Mouse (Mus musculus) right cerebral cortex, postnatal 25 days (tissue): Measurements from ENCODE around the gene Psmc3.

ENCODE experiments used
- DNase-seq: peaks from one replicate; pipeline ENCODE4 v3.0.0; 2022

The Psmc3 gene

GRCm38 (mm10) chr2:91058435-91058834 lies 4.6 kb downstream of the Psmc3 start:
- DNase-seq = no peak

- DNase-seq = no peak
Measured at GRCm38 (mm10) chr2:91059376-91059775, 5.6 kb downstream of the Psmc3 start.

DNA sequence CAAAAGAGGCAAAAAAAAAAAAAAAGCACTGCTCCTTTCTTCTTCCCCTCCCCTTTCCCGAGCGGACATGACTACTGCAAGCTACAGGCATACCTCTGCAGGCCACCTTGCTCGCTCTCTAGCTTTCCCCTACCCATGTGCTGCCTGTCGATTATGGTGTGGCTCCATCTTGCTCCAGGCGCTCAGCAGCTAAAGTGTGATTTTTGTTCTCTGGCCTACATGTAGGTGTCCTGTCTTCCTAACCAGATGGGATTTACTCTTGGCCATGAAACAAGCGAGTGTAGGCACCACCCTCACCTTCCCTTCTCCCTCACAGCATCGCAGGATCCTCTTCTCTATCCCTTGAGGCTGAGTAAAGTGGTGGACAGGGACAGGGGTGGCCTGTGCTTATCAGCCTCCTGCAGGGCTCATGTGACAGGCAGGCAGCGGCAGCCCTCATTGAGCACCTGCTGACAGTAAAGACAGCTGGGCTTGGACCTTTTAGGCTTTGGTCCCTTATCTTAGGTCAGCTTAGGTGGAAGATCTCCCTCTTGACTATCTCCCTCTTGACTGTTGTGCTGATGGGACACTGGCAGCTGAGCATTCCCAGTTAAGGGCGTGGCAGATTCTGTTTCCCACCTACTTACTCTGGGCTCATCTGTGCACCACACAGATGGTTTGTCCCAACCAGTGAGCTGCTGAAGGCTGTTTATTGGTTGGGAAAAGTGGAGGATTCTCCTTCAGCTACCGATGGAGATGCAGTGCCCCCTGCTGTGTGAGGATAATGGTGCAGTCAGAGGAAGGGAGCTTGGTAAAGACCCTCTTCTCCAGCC lies 6.9 kb downstream of the Psmc3 start:
- peak; percentile 72 for DNase-seq

GRCm38 (mm10) chr2:91061849-91062481 lies 8.2 kb downstream of the Psmc3 start:
- DNase-seq = no peak

GRCm38 (mm10) chr2:91062779-91063606 lies 9.2 kb downstream of the Psmc3 start:
- DNase-seq = no peak

DNA sequence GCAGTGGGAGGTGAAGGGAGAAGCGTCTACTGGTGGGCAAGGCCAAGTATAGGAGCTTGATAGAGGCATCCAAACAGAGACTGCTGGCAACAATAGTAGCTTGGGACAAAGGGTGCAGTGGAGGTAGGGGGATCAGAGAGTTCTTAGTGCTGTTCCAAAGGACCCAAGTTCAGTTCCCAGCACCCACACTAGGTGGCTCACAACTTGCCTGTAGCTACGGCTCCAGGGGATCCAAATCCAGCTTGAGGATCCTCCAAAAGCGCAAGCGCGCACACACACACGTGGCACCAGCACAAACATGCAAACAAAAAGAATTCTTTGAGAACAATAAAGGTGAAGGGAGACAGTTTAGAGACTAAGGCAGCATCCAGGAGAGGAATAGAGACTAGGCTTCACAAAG lies 10.4 kb downstream of the Psmc3 start:
- no peak for DNase-seq

DNA sequence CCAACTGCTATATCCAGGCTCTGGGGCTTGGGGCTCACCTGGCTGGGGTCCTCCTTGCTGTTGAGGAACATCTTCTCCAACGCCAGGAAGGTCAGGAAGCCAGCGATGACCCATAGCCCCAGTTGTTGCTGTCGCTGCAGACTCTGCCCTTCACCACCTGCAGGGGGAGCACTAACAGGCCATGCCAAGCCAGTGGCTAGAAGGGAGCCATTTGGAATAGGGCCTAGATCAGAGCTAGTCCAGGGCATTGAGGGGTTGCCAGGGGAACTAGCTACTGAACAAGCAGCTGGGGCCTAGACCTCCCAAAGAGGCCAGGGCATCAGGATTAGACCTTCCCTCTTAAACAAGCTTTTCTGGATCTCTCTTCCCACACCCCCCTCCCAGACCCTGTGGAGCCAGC lies 11.7 kb downstream of the Psmc3 start:
- no peak for DNase-seq

- no peak for DNase-seq
Measured at GRCm38 (mm10) chr2:91066455-91066854, 12.6 kb downstream of the Psmc3 start.

GRCm38 (mm10) chr2:91068162-91068871 lies 14.5 kb downstream of the Psmc3 start:
- no peak for DNase-seq

GRCm38 (mm10) chr2:91068872-91069165 lies 15.0 kb downstream of the Psmc3 start:
- no peak for DNase-seq

DNA sequence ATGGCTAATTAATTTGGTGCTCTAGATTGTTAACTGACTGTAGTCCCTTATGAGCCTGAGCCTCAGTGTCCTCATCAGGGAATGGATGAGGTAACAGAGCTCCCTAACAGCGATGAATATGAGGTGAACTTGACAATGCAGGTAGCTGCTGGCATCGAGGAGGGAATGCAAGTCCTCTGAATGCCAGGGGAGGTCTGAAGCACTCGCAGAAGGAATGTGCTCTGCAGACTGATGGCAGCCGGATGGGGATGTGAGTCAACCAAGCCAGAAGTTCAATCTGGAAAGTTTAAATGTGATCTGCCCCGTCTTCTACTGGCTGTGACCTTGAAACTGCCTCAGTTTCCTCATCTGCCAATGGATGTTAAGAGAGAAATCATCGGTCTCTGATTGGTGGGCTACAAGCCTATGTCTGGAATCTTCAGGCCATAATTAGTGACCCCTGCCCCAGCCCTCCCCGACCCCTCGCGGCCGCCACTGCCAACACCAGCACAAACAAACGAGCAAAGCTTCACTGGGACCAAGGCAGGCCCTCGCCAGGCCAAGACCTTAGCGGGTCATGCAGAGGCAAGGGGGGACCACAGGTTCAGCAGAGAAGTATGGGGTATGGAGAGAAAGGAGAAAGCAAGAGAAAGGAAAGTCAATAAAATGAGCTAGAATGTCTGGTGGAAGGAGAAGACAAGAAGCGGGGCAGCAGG lies 15.6 kb downstream of the Psmc3 start:
- no peak for DNase-seq

DNA sequence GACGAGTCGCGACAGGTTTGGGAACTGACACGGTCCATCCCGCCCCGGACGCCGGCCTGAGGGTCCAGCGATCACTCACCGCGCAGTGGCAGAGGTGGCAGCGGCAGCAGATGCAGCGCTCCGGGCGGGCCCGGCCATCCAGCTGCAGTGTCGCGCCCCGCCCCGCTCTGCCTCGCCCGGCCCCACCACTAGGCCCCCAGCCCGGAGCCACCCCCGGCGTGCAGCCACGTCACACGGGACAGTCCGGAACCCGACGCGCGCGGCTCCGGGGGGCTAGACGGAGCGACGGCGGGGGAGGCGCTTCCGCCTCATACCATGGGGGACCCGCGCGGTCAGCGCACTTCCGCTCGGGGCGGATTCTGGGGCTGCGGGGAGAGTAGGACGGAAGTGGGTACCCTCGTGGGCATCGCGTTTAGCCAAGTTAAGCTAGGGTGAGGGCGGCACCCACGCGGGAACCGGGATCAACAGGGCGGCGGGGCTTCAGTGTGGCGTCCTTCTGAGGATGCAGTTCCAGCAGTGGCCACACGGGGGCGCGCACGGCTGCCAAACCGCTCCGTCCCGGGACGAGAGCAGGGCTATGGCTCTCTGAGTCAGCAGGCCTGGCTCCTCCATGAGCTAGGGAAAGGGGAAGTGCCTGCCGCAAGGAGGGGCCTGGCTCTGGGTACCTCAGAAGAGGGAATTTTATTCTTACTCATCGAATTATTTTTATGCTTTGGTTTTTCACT lies 16.4 kb downstream of the Psmc3 start, which contains the start of gene Slc39a13:
Slc39a13 (minus strand) TSS at position 342 of the 725 bp plus-strand sequence.
- peak; percentile 95 for DNase-seq

DNA sequence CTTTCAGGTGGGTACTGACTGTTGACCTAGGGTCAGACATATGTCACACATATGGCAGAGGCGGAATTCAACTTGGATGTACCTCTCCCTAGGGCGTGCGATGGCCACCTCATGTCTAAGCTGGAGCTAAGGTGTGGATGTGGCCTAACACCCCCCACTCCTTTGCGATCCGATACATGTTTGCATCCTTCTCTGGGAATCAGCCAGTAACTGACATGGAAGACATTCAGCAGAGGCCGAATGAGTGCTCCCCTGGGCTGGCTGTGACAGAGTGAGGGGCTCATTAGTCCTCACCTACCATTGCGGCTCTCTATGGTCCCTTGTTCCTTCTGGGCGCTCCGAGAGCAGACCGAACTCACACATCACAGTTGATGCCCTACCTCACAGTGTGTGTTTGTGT lies 17.2 kb downstream of the Psmc3 start:
- DNase-seq = no peak

DNA sequence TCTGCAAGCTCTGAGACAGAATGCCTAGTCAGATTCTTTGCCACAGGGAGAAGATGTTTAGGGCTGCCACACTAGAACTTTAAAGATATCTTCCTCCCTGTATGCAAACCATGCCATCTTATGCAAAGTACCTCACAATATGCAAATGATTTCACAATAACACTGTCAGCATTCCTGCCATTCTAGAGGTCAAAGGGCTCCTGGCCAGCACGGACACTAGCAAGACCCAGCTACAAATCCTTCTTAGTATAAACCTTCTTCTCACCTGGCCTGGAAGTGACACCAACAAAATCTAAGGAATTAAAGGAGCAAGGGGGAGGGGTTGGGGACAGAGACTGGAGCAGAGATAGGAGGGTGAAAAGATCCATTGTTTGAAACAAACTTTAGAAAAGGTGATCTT lies 18.3 kb downstream of the Psmc3 start:
- DNase-seq = no peak

DNA sequence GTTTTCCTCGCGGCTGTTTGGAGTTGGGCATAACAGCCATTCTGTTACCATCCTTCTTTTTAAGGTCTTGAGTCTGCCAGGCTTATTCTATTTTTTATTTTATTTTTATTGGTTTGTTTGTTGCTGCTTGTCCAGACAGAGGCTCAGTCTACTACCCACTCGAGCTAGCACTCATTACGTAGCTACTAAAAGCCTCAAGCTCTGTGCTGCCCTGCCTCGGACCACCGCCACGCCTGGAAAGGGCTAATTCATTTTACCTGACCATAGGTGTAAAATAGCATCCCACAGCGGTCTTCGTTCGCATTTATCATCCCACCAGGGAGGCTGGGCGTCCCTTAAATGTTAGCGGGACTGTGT lies 24.1 kb downstream of the Psmc3 start:
- no peak for DNase-seq

GRCm38 (mm10) chr2:91078314-91079025 lies 24.7 kb downstream of the Psmc3 start:
- DNase-seq = no peak

DNA sequence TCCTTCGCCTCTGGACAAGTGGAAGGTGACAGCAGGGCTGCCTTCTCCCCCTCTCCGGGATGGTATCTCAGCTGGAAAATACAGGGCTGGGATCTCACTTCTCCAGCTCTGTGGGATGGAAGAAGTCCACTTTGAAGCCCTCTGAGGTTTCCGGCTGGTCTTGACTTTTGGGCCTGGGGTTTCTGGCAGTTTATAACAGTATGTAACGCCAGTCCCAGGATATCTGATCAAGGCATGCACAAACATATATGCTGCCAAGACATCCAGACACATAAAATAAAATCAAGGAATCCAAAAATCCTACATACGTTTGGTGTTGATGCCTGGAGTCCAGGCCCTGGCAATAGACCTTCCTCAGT lies 25.2 kb downstream of the Psmc3 start:
- DNase-seq = no peak

- no peak for DNase-seq
Measured at GRCm38 (mm10) chr2:91080784-91081513, 27.1 kb downstream of the Psmc3 start.

DNA sequence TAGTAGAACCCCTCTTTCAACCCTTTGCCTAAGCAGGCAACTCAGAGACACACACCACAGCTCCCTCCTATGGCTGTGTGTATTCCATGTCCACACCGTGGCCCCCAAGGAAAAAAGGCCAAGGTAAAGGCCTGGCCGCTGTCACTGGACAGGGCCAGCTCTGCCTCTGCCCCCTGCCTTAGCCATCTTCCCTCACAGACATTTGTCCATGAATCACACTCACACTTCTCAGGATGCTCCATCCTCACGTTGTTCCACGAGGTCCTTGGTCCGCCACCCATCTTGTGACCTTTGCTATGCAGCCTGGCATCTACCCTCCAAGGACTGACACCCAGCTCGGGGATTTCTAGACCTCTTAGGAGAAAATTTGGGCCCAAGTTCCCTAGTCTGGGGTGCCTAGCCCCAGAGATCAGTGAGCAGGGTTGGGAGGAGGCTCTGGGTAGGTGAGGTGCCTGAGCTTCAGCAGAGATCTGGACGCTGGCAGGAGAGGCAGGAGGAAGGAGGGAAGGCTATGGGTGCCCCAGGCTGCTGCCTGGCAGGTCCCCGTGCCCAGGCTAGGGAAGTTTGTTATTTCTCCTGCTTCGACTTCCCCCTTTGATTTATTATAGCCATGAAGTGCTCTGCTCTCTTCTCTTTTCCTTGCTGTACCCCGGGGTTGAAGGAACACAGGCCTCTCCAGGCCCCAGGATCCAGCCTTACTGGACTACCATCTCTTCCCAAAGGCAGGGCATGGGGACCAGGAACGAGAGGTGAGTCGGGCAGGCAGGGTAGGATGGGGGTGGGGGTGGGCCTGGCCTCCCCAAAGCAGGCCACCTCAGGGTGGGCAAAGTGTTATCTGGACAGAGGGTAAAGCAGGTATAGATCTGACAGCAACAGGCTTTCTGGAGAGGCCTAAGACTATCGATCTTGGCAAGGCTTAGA lies 28.2 kb downstream of the Psmc3 start, which contains the start of gene Spi1:
Spi1 (plus strand) TSS at position 616 of the 921 bp plus-strand sequence.
- DNase-seq = no peak
